Mouse (Mus musculus) 416B (cell line): ENCODE results near the gene Atp5f1.
"Not testable (repeated sequence)": the region's sequence is repeated elsewhere in the genome, so short reads cannot be mapped to it uniquely, and the experiment has no call there.

Source experiments
- DNase-seq: peaks from one replicate; pipeline ENCODE4 v3.0.0; 2011; ENCODE audit warnings: low read depth

The Atp5f1 gene

DNA sequence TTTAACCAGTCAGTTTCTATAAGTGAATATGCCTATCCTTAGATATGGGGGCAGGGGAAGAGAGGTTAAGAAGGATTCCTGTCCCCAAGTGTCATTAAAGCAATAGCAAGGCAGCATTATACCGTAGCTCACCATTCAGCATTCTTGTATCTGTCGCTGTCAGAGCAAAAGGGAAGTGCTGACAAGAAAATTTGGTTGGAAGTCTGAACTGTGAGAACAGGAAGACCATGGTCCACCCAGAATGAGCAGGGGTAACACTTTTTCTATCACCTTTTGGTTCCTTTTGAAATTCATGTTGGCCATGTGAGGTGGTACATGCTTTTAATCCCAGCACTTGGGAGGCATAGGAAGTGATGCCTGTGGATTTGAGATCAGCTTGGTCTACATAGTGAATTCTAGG is 28.8 kb downstream of the Atp5f1 start:
- no peak for DNase-seq

GRCm38 (mm10) chr3:105929821-105930220 is 30.1 kb downstream of the Atp5f1 start:
- no peak for DNase-seq

- no peak for DNase-seq
Measured at GRCm38 (mm10) chr3:105928781-105929180, 31.1 kb downstream of the Atp5f1 start.

DNA sequence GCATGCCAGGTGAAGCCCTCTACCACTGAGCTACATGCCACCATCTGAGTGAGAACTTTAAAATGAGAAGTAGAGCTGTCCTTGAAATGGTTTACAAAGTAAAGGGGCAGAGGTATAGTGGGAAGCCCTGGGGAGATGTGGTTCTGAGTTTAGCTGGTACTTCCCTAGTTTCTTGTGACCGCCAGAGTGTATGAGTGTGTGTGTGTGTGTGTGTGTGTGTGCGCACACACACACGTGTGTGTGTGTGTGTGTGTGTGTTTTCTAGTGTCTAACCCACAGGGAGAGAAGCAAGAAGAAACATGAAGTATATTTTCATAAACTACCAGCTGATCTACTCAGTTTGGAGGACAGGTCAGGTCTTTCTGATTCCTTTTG is 31.7 kb downstream of the Atp5f1 start:
- DNase-seq, result no peak

DNA sequence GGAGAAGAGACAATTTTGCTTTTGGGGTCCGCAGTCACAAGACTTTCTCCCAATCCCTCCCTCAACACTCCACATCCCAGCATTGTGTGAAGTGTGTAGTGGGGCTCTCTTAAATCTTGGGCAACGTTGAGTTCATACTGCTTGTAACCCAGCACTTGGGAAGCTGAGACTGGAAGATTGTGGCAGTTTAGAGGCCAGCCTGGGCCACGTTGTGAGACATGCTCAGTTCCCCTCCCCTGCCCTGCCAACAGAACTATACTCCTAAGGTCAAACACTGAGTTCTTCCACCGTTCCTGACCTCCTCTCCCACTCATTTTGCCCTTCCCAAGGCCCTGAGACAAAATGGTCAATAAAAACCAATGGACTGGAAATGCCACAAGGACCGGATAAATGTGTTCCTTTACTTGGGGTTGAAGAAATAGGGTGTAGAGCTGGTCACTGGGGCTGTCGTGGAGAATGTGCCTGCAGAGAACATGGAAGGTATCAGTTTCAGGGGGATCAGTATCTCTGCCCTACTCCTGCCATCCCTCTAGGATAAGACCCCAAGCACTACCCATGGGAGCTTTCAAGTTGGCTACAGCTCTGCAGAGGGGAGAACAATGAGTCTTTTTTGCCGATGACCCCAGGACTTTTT is 32.2 kb downstream of the Atp5f1 start:
- DNase-seq, result no peak

DNA sequence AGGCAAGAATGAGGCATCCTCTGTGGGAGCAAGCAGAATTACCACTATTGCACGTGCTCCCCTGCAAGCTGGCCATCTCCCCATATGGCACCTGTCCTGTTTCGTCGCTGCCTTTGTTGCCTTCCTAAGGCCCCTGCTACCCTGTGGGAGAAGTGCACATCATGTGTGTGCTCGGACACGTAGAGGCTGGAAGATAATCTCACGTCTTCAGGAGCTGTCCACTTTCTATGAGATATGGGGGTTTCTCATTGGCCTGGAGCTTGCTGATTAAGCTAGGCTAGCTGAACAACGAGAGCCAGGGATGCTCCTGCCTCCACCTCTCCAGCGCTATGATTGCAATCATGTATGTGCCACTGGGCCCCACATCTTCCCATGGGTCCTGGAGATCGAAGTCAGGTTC is 35.3 kb downstream of the Atp5f1 start:
- no peak for DNase-seq

DNA sequence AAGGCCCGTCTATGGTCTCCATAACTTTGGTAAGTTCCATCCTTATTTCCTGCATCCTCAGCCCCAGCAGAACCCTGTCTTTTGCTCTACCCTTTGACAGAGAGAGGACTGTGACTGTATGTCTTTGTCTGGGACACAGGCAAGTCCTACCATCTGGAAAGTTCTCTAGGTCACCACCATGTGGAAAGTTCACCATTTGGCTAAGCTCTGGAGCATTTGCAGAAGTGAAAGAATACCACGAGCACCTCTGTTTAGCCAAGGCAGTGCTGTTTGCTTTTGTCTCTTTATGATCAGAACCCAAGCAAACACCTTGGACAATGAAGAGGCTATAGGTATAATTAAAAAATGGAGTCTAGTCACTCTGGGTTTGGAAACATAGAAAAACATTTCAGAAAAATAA is 37.9 kb downstream of the Atp5f1 start:
- no peak for DNase-seq

DNA sequence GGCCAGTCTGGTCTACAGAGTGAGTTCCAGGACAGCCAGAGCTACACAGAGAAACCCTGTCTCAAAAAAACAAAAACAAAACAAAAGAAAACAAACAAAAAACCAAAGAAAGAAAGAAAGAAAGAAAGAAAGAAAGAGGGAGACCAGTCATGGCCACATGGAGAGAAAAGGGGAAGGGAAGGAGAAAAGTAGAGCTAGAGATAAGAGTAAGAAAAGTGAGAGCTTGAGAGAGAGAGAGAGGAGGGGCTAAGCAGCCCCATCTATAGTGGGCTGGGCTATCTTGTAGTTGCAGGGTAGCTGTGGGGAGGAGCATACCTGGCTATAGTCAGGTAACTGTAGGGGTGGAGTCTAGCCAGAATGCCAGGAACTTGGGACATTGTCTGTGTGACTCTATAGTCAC is 39.2 kb downstream of the Atp5f1 start:
- DNase-seq, result not testable (repeated sequence)

- DNase-seq, result peak; percentile 61
Measured at GRCm38 (mm10) chr3:105918355-105918745, 41.5 kb downstream of the Atp5f1 start.

DNA sequence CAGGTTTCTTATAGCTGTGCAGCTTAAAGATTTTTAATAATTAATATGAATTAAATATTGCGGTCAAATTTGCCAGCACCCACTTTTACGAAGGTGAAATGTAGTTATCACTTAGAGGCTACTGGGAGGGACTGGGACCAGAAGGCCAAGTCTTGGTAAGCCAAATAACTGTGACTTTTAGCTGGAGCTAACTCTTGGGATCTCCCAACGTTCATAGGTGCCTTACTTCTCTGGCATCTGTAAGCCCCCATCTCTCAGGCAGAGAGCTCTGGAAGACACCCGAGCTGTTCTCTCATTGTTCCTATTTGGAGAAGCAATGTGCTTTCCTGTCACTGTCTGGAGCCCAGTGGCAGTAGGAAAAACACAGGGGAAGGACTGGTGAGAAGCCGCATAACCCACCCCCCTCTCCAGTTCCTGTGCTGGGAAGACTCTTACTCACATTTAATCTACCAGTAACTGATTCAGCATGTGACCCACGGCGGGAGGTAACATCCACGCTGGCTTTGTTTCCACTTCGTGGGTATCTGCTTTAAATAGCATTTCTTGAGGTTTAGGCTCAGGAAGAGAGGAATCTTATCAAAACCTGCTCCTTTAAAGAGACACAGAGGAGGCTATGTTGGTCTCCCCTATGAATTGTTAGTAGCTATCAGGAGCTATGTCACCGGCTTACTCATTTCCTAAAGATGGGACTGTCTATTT is 42.1 kb downstream of the Atp5f1 start:
- peak; percentile 79 for DNase-seq

GRCm38 (mm10) chr3:105916455-105916854 is 43.4 kb downstream of the Atp5f1 start:
- not testable (repeated sequence) for DNase-seq

DNA sequence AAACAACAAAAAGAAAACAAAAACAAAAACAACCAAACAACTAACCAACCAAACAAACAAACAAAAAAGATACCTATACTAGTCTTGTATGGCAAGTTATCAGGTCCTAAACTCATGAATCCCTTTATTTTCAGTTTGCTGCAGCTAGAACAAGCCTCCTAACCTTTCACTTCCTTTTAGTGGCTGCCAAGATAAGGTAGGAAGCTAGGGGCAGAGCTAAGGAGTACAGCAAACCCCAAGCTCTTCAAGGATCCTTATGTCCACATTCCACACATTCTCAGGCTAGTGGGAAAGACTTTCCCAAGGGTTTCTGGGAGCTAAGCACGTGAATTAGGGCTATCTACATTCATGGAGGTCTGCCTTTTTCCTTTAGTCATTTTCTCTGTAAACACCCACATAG is 44.6 kb downstream of the Atp5f1 start:
- no peak for DNase-seq

GRCm38 (mm10) chr3:105913839-105914681 is 45.8 kb downstream of the Atp5f1 start:
- DNase-seq, result peak; percentile 59

DNA sequence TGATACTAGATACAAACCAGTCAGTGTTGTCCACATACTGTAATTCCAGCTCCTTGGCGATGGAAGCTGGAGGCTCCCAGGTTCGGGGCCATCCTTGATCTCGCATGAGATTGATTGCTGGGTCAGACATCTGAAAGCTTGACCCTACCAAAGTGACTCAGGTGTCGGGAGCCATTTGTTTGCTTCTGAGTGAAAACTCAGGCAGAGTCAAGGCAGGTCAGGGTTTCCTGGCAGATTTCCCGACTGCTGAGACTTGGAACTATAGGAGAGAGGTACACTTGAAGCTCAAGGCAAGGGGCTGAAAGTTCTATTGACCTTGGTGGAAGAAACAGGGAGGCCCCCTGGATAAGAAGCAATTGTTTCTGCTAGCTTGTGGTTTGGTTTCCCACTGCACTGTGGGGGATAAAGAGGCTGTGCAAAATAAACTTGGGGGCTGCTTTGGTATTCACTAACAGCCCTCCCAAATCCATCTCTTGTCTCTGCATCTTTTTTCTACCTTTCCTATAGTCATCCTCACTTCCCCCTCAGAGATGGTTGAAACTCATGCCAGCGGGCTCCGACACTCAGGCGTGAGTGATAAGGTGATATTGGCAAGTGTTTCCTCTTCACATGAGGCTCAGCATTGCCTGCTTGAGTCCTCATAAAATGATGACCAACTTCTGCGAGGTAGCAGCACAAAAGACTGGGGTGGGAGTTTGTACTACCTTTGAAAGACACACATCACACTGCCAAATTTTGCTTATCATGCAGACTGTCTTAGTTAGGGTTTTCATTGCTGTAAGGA is 47.6 kb downstream of the Atp5f1 start:
- DNase-seq, result no peak

DNA sequence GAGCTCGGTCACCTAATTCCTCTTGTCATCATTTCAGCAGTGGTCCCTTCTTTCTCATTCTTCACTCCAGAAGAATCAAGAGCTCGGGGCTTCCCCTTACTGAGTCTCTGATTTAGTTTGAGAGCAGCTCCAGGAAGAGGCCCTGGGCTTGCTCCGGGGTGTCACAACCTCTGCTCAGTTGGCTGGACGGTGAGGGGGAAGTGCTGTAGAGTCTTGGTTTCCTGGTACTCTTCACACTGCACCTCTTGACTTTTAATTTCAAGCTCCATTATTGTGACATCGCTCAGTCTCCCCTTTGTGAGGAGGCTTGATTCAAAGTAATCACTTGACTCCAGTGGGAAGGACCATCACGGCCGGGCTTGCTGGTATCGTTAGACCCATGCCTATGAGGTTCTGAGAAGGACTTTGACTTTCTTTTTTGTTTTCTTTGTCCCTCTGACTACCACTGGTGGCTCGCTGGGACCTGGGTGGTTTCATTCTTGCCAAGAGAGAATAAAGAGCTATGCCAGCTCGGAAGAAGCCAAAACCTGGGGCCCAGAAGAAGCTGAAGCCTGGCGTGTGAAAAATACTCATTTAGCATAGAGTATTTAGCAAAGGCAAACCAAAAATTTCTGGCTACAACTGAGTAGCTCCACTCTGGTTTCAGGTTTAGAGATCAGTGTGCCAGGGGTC is 49.2 kb downstream of the Atp5f1 start:
- DNase-seq, result peak; percentile 67

- no peak for DNase-seq
Measured at GRCm38 (mm10) chr3:105908976-105909375, 50.9 kb downstream of the Atp5f1 start.

DNA sequence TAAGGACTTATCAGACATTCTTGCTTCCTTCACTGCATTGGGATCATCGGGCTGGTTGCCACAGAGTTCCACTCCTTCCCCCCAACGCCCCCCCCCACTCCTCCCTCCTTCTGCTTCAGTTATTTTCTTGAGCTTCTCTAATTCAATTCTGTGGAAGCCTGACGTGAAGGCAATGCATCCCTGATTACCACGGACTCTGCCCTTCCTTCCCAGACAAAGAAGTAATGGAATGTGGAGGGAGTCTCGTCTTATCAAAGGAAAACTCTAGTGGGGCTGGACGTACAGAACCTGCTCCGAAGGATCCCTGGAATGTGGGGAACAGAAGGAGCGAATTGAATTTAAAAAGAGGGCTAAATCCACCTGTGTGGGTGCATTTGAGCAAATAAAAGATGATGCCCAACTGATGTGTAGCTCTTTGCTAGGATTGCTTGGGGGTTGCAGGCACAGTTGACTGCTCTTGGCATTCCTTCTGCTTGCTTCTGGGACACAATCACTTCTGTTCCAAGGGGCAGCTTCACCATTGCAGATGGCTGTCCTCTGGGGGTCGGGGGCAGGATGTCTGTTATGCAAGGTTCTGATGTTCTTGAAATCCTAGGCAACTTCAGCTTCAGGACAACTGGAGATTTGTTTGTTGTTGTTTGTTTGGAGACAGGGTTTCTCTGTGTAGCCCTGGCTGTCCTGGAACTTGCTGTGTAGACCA is 51.8 kb downstream of the Atp5f1 start:
- no peak for DNase-seq

DNA sequence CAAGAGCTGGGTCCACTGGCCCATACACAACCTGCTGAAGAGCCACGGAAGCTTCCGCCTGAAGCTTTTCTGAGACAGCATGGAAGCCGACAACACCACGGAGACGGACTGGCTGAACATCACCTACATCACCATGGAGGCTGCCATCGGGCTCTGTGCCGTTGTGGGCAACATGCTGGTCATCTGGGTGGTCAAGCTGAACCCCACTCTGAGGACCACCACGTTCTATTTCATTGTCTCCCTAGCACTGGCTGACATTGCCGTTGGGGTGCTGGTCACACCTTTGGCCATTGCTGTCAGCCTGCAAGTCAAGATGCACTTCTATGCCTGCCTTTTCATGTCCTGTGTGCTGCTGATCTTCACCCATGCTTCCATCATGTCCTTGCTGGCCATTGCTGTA is 55.2 kb downstream of the Atp5f1 start:
- no peak for DNase-seq

DNA sequence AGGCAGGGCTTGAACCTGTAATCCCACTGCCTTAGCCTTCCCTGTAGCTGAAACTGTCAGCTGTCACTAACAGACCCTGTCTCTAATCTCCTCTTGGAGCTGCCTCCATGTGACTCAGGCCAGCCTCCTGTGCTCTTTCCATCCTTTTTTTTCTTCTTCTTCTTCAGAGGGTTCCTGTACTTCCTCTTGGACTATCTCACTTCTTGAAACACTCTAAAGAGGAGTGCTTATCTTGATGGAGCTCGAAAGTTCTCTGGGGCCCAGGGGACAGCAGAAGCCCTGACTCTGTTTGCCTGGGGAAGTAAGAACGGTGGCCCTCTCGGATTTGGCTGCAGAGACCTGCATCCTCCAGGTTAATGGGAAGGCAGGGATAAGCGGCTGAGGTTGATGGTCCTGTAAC is 55.7 kb downstream of the Atp5f1 start:
- no peak for DNase-seq

DNA sequence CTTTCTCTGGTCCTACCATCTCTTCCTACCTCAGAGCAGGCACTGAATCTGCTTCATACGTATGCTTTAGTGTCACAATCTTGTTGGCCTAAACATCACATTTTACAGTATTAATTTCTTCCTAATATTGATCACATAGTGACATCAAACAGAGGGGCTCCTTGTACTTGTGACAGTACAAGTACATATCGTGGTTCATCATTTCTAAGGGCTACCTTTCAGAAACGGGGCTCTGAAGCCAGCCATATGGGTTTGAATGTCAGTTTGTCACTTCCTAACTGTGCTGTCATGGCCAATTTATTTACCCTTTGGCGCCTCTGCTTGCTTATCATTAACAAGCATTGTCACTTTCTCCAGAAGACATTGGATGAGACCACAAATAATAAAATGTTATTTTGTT is 58.4 kb downstream of the Atp5f1 start:
- no peak for DNase-seq

- DNase-seq, result peak; percentile 89
Measured at GRCm38 (mm10) chr3:105900716-105901115, 59.2 kb downstream of the Atp5f1 start.
